Mouse (Mus musculus): ENCODE data around the gene Zdhhc18.

- TF ChIP-seq USF2 (IDR thresholded peaks at IDR 0.05; ENCODE audit: borderline replicate concordance in 1 of 2, insufficient read depth in 1 of 2, low read depth in 1 of 2, low read length in 2 of 2), result no peak
- no peak for TF ChIP-seq POLR2A (IDR thresholded peaks at IDR 0.05; ENCODE audit: control insufficient read depth in 1 of 2, insufficient read depth in 1 of 2, low read depth in 1 of 2, low read length in 2 of 2, poor library complexity in 1 of 2)
- no peak for TF ChIP-seq MXI1 (IDR thresholded peaks at IDR 0.05; ENCODE audit: low read depth, low read length)
- no peak for TF ChIP-seq EP300 (IDR thresholded peaks at IDR 0.05; ENCODE audit: low read depth in 1 of 2, low read length in 2 of 2)
- no peak for TF ChIP-seq MAX (IDR thresholded peaks at IDR 0.05; ENCODE audit: low read length)
- TF ChIP-seq CHD2 (IDR thresholded peaks at IDR 0.05; ENCODE audit: low read length), result no peak
- no peak for TF ChIP-seq TBP (IDR thresholded peaks at IDR 0.05; ENCODE audit: low read depth, low read length)
- no peak for TF ChIP-seq JUND (IDR thresholded peaks at IDR 0.05; ENCODE audit: low read depth, low read length)
- TF ChIP-seq USF1 (IDR thresholded peaks at IDR 0.05; ENCODE audit: low read depth, low read length), result no peak
- TF ChIP-seq ZC3H11A (IDR thresholded peaks at IDR 0.05; ENCODE audit: low read depth, low read length), result no peak
- no peak for TF ChIP-seq SIN3A (IDR thresholded peaks at IDR 0.05; ENCODE audit: low read length)
- TF ChIP-seq GATA1 (IDR thresholded peaks at IDR 0.05; ENCODE audit: low read depth, low read length), result no peak
- TF ChIP-seq TAL1 (IDR thresholded peaks at IDR 0.05; ENCODE audit: low read length), result no peak
- TF ChIP-seq SMC3 (IDR thresholded peaks at IDR 0.05; ENCODE audit: low read depth, low read length), result no peak
Measured at GRCm38 (mm10) chr4:133662421-133662820, 12.5 kb upstream of the Zdhhc18 start.
